Mouse (Mus musculus): Measurements from ENCODE around the gene Pip5k1c. TPM values are rescaled to one million over a fixed set of nuclear protein-coding genes. Genes with fewer than 3 reads are reported as not detected.

Gene Pip5k1c
- total RNA-seq (2022), result 10 to 100 TPM; 18.5 to 22.8 (median 21.9) TPM

- peak; percentile 99 to 100 for DNase-seq (ENCODE audit: low spot score in 2 of 2)
Observed at GRCm38 (mm10) chr10:81292554-81293333, at the start of gene Pip5k1c. Pip5k1c (plus strand) TSS chr10:81292963.

- DNase-seq (ENCODE audit: low spot score in 2 of 2), result no peak
Observed at GRCm38 (mm10) chr10:81244146-81244545, 48.6 kb upstream of the Pip5k1c start.

- peak in 1 of 2 experiments; percentile 49 for DNase-seq (ENCODE audit: low spot score in 2 of 2)
Observed at GRCm38 (mm10) chr10:81244595-81244994, 48.2 kb upstream of the Pip5k1c start.

GRCm38 (mm10) chr10:81245166-81245565, 47.6 kb upstream of the Pip5k1c start:
- DNase-seq (ENCODE audit: low spot score in 2 of 2), result no peak

GRCm38 (mm10) chr10:81247804-81248203, 45.0 kb upstream of the Pip5k1c start:
- DNase-seq (ENCODE audit: low spot score in 2 of 2), result no peak

- DNase-seq (ENCODE audit: low spot score in 2 of 2), result no peak
Observed at GRCm38 (mm10) chr10:81249442-81249841, 43.3 kb upstream of the Pip5k1c start.

- DNase-seq (ENCODE audit: low spot score in 2 of 2), result no peak
Observed at GRCm38 (mm10) chr10:81252424-81253419, 40.0 kb upstream of the Pip5k1c start, which contains the start of gene Matk. Matk (plus strand) TSS chr10:81252935.

GRCm38 (mm10) chr10:81254886-81255285, 37.9 kb upstream of the Pip5k1c start:
- no peak for DNase-seq (ENCODE audit: low spot score in 2 of 2)

GRCm38 (mm10) chr10:81257158-81258039, 35.4 kb upstream of the Pip5k1c start:
- no peak for DNase-seq (ENCODE audit: low spot score in 2 of 2)

- no peak for DNase-seq (ENCODE audit: low spot score in 2 of 2)
Observed at GRCm38 (mm10) chr10:81259225-81259884, 33.4 kb upstream of the Pip5k1c start.

- no peak for DNase-seq (ENCODE audit: low spot score in 2 of 2)
Observed at GRCm38 (mm10) chr10:81261025-81261424, 31.7 kb upstream of the Pip5k1c start.

GRCm38 (mm10) chr10:81265540-81265939, 27.2 kb upstream of the Pip5k1c start:
- no peak for DNase-seq (ENCODE audit: low spot score in 2 of 2)

- peak; percentile 94 to 96 for DNase-seq (ENCODE audit: low spot score in 2 of 2)
Observed at GRCm38 (mm10) chr10:81266211-81267105, 26.3 kb upstream of the Pip5k1c start, which contains the start of the genes Mrpl54 and Apba3. Mrpl54 (minus strand) TSS chr10:81266934. Apba3 (plus strand) TSS chr10:81266960.

GRCm38 (mm10) chr10:81268056-81268455, 24.7 kb upstream of the Pip5k1c start:
- peak; percentile 83 to 87 for DNase-seq (ENCODE audit: low spot score in 2 of 2)

- DNase-seq (ENCODE audit: low spot score in 2 of 2), result no peak
Observed at GRCm38 (mm10) chr10:81268643-81269412, 23.9 kb upstream of the Pip5k1c start.

GRCm38 (mm10) chr10:81272356-81272755, 20.4 kb upstream of the Pip5k1c start:
- no peak for DNase-seq (ENCODE audit: low spot score in 2 of 2)

- no peak for DNase-seq (ENCODE audit: low spot score in 2 of 2)
Observed at GRCm38 (mm10) chr10:81273842-81274241, 18.9 kb upstream of the Pip5k1c start.

GRCm38 (mm10) chr10:81277676-81278075, 15.1 kb upstream of the Pip5k1c start:
- DNase-seq (ENCODE audit: low spot score in 2 of 2), result no peak

All from gastrocnemius, adult 8-10 months (tissue).